Mouse (Mus musculus) brain, embryonic 14.5 days (tissue): Measurements from ENCODE around the gene Sgip1.

Source experiments
- CTCF ChIP-seq: fragments of 200-500 bp; IDR thresholded peaks from 2 replicates; pipeline ENCODE4 v1.5.1; 2012; ENCODE audit warnings: inconsistent platforms, mild to moderate bottlenecking, moderate library complexity, borderline replicate concordance; ENCODE audit not compliant: insufficient read depth, insufficient read length; ENCODE audit errors: extremely low read depth
- POLR2A ChIP-seq: fragments of 200-500 bp; IDR thresholded peaks from 2 replicates; pipeline ENCODE4 v1.6.1; 2012; ENCODE audit warnings: mild to moderate bottlenecking, inconsistent platforms, borderline replicate concordance; ENCODE audit not compliant: poor library complexity, insufficient read depth, insufficient read length, severe bottlenecking; ENCODE audit errors: extremely low read depth

DNA sequence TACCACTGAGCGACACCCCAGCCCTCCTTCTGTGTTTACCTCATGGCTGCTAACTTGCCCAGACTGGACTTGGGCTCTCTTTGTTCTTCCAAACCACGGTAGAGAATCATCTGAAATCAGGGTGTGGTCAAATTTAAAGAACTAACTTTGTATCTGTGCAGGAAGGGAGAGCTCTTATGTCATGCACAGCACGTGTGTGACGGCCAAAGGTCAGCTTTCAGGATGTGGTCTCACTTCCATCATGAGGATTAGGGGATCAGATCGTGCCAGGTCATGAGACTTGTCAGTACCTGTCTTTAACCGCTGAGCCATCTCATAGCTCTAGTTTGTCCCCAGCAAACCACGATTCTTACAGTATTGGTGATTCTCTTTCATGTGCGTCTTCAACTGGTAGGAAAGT, 240.6 kb downstream of the Sgip1 start:
- TF ChIP-seq POLR2A = no peak
- TF ChIP-seq CTCF = no peak
